Mouse (Mus musculus): ENCODE results near the gene Stoml3. TPM values are rescaled to one million over a fixed set of nuclear protein-coding genes. Genes with fewer than 3 reads are reported as not detected.

Gene Stoml3
- polyA plus RNA-seq, 1 experiment from 2014 or later, result not detected

Other genes starting within 250 kb of the Stoml3 start
- 6.3 and 6.7 TPM in 2 replicates for gene Nhlrc3, start 25.3 kb upstream of the Stoml3 start, polyA plus RNA-seq (2015; fragmentation: Nextera tagmentation; extraction: Ambion mirVana)
- gene Proser1, start 25.0 kb upstream of the Stoml3 start, polyA plus RNA-seq (2015; fragmentation: Nextera tagmentation; extraction: Ambion mirVana), result 12.3 and 19.1 TPM in 2 replicates
- 2.5 and 2.6 TPM in 2 replicates for gene Frem2, start 168.7 kb downstream of the Stoml3 start, polyA plus RNA-seq (2015; fragmentation: Nextera tagmentation; extraction: Ambion mirVana)